Mouse (Mus musculus) olfactory bulb, adult 2 months (tissue): ENCODE results near the gene 2410004P03Rik.

Experiments
- CTCF ChIP-seq: fragments of 200-500 bp; IDR thresholded peaks from 2 replicates; pipeline ENCODE4 v1.5.1; 2012; ENCODE audit warnings: low read depth, mild to moderate bottlenecking, low read length, moderate library complexity; ENCODE audit not compliant: insufficient read depth
- POLR2A ChIP-seq: fragments of 200-500 bp; IDR thresholded peaks from 2 replicates; pipeline ENCODE4 v1.6.1; 2012; ENCODE audit warnings: mild to moderate bottlenecking, low read depth, low read length, moderate library complexity; ENCODE audit not compliant: insufficient read depth

- TF ChIP-seq POLR2A (no peak), CTCF (no peak)
Measured at GRCm38 (mm10) chr12:17035128-17035527, 23.6 kb upstream of the 2410004P03Rik start.
